Mouse (Mus musculus) forebrain, embryonic 13.5 days (tissue): ENCODE measurements around the gene Gstm2. TPM values are rescaled to one million over a fixed set of nuclear protein-coding genes. Genes with fewer than 3 reads are reported as not detected.
"Not testable (repeated sequence)": the region's sequence is repeated elsewhere in the genome, so short reads cannot be mapped to it uniquely, and the experiment has no call there.

Source experiments
- ATAC-seq: fragments of 200-750 bp; cut with Nextera tagmentation; 2 replicates; pipeline ENCODE4 v1.8.0; 2017
- H3K27ac ChIP-seq: fragments of 300-500 bp; sonication (generic); 2 replicates; pipeline ENCODE4 v1.5.1; 2015; ENCODE audit warnings: inconsistent platforms, mild to moderate bottlenecking, moderate library complexity
- H3K27me3 ChIP-seq: fragments of 300-500 bp; sonication (generic); 2 replicates; pipeline ENCODE4 v1.6.1; 2015; ENCODE audit warnings: mild to moderate bottlenecking, inconsistent platforms
- H3K36me3 ChIP-seq: fragments of 300-500 bp; sonication (generic); 2 replicates; pipeline ENCODE4 v1.6.1; 2015; ENCODE audit warnings: mild to moderate bottlenecking, inconsistent platforms; ENCODE audit not compliant: poor library complexity, severe bottlenecking
- H3K4me1 ChIP-seq: fragments of 300-500 bp; sonication (generic); 2 replicates; pipeline ENCODE4 v1.6.1; 2015; ENCODE audit warnings: inconsistent platforms
- H3K4me2 ChIP-seq: fragments of 300-500 bp; sonication (generic); 2 replicates; pipeline ENCODE4 v1.6.1; 2015; ENCODE audit warnings: inconsistent platforms, mild to moderate bottlenecking, moderate library complexity
- H3K4me3 ChIP-seq: fragments of 300-500 bp; sonication (generic); 2 replicates; pipeline ENCODE4 v1.5.1; 2015; ENCODE audit warnings: mild to moderate bottlenecking, inconsistent platforms
- H3K9ac ChIP-seq: fragments of 300-500 bp; sonication (generic); 2 replicates; pipeline ENCODE4 v1.6.1; 2015; ENCODE audit warnings: mild to moderate bottlenecking, inconsistent platforms
- H3K9me3 ChIP-seq: fragments of 300-500 bp; sonication (generic); replicated peaks from 2 replicates; pipeline ENCODE4 v1.6.1; 2016; ENCODE audit warnings: inconsistent platforms
- WGBS: fragments of 180-500 bp; shearing (Covaris S2); methylation state at CpG from one replicate; pipeline ENCODE4 v1.1.7; 2015; 5-methylcytosine and 5-hydroxymethylcytosine counted together
- polyA plus RNA-seq: library from polyadenylated mRNA; unstranded; fragments of >200 nt; fragmentation: Nextera tagmentation; extraction: Ambion mirVana; gene quantifications from 2 replicates; pipeline ENCODE4 v1.2.1, GENCODE M21; 2015

Gstm2 gene
- polyA plus RNA-seq, 1 experiment from 2014 or later: 2.8 TPM

DNA sequence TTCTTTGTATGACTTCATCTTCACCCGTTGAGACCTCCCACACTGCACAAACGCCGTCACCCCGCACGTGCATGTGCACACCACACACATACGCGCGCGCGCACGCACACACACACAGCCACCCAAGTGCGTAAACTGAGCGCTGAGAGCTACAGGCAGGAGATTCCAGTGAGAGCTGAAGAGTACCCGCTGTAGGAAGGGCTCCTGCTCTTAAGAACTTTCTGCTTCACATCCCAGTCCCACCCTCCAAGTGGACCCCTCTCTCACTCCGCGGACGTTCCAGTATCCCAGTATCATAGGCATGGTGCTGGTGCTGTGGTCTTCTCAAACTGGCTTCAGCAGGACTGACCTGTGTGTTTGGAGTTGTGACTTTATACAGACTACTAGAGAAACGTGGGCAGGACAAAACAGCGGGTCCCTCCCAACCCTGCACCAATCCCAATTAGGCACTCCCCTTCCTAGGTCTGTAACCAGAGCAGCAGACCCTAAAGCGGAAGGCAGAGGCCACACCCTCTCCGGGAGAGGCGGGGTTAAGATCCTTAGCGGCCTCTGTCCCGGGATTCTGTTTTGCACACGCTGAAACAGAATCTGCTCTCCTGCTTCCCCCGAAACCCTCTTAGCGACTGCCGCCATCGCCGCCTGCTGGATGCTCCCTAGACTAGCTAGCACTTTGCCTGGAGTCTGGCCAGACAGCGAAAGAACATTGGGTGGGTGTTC, 31.4 kb upstream of the Gstm2 start, which contains the start of gene Gstm1:
Gstm1 (minus strand) TSS at position 501 of the 717 bp plus-strand sequence.
- peak within 1 kb of the TSS; percentile 42 for H3K4me3 ChIP-seq
- peak within 1 kb of the TSS; percentile 82 for H3K4me2 ChIP-seq
- under 1% methylated on average over 31 of the region's 31 CpGs for WGBS
- H3K36me3 ChIP-seq: no peaks in the 10 kb centered on the region
- H3K9ac ChIP-seq: peak within 1 kb of the TSS; percentile 58
- no peaks in the 10 kb centered on the region for H3K27me3 ChIP-seq
- peak; percentile 98 for ATAC-seq
- peaks cover 15% of the 10 kb centered on the region for H3K4me1 ChIP-seq
- H3K9me3 ChIP-seq: no peaks in the 10 kb centered on the region
- H3K27ac ChIP-seq: peak within 1 kb of the TSS; percentile 57

DNA sequence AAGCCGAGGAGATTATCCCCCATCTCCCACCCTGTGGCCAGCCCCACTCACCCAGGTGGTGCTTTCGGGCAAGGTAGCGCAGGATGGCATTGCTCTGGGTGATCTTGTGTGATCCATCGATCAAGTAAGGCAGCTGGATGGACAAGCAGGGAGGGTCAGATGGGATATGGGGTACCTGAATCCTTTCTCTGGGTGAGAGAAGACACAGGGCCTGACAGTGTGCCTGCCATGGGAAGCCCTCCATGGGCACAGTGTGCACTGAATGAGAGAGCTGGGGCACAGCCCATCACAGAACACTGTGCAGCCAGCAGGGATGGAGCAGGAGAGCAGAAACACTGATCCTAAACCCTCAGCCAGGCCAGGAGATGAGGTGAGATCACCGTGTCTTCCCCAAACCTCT, 30.2 kb upstream of the Gstm2 start:
- Histone ChIP-seq H3K4me2 (peak overlapping the region; percentile 82; the same call in 1 of the 2 replicates), H3K4me1 (peaks cover 17% of the 10 kb centered on the region), H3K9ac (peak overlapping the region; percentile 8; the same call in 1 of the 2 replicates)
- not testable (repeated sequence) for H3K9me3 ChIP-seq, ATAC-seq, H3K27ac ChIP-seq, H3K4me3 ChIP-seq, H3K36me3 ChIP-seq, H3K27me3 ChIP-seq
- 94% methylated on average over 5 of the region's 5 CpGs for WGBS

DNA sequence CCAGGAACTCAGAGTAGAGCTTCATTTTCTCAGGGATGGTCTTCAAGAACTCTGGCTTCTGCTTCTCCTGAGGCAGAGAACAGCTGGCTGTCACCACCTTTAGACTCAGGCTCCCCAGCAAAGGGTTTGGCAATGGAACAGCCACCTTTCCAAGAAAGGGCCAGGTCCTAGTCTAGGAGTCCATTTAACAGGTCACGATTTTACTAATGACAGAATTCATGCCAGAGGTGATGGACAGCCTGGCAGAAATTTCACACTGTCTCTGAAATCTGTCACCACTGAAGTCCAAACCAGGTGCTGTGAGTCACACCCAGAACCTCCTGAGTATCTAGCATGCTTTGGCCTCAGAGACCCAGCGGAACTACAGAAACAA, 28.7 kb upstream of the Gstm2 start:
- no peak for ATAC-seq
- WGBS: 94% methylated on average over 2 of the region's 2 CpGs
- peaks cover 24% of the 10 kb centered on the region for H3K4me1 ChIP-seq

DNA sequence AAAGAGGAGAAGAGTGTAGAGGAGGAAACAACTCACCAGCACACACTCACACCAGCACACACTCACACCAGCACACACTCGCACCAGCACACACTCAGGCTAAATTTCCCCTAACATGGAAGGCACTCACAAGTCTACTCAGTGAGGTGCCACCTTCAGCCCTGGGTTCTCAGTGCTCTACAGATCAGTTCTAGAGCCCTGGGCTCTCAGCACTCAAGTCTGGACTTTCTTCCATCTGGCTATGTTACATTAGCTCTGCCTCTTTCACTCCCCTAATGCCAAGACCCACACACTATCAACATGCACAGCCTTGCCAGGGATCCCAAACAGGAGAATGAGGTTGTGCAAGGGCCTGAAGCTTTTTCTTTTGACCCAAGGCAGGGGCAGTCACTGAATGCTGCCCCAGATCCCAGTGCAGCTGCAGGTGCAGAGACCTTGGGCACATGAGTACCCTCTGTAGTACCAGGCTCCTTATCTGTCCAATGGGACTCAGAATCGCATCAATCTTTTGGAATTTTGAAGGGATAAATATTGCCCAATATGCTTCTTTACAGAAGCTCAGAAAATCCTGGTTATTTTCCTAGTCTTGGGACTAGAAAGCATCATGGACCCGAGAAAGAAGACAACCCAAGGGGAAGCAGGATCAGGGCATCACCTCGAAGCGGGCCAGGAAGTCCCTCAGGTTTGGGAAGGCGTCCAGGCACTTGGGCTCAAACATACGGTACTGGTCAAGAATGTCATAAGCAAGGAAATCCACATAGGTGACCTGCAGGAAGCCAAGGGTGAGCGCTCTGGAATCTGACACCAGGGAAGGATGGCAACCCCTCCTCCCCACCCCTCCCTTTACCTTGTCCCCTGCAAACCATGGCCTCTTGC, 28.1 kb upstream of the Gstm2 start:
- no peak for ATAC-seq
- Histone ChIP-seq H3K4me2 (no peak overlapping the region), H3K36me3 (no peaks in the 10 kb centered on the region), H3K9me3 (no peaks in the 10 kb centered on the region), H3K27ac (no peak overlapping the region), H3K4me3 (no peak overlapping the region), H3K27me3 (no peaks in the 10 kb centered on the region), H3K9ac (no peak overlapping the region), H3K4me1 (peaks cover 24% of the 10 kb centered on the region)
- 85% methylated on average over 8 of the region's 8 CpGs for WGBS

More for the DNA sequence above, 28.7 kb upstream of the Gstm2 start:
- H3K9ac ChIP-seq: no peak overlapping the region
- H3K4me3 ChIP-seq: no peak overlapping the region
- no peaks in the 10 kb centered on the region for H3K27me3 ChIP-seq
- no peaks in the 10 kb centered on the region for H3K36me3 ChIP-seq
- no peaks in the 10 kb centered on the region for H3K9me3 ChIP-seq
- no peak overlapping the region for H3K4me2 ChIP-seq
- H3K27ac ChIP-seq: no peak overlapping the region

DNA sequence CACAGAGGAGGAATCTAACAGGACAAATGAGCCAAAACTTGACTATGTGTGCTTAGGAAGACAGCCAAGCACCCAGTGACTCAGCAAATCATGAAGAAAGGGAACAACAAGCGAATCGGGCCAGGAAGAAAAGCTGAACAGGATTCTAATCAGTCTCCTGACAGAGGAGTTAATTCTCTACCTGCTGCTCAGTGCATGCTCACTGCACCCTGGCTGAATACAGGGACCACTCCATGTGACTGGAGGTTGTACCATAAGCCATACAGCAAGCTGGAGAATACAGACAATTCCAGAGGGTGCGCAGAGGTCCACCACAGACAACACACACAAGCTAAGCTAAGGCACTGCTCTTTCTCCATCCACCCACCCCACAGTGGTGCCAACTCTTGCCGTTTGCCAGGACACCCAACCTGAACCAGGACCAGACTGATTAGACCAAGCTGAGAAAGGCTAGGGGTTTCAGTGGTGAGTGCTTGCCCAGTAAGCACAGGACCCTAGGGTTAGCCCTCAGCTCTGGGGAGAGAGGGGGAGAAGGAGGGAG, 27.1 kb upstream of the Gstm2 start:
- Histone ChIP-seq H3K4me2 (no peak overlapping the region), H3K9ac (no peak overlapping the region), H3K27ac (no peak overlapping the region), H3K4me1 (peaks cover 21% of the 10 kb centered on the region), H3K4me3 (no peak overlapping the region), H3K36me3 (no peaks in the 10 kb centered on the region), H3K27me3 (no peaks in the 10 kb centered on the region), H3K9me3 (no peaks in the 10 kb centered on the region)
- no peak for ATAC-seq
- 84% methylated on average over 4 of the region's 4 CpGs for WGBS

DNA sequence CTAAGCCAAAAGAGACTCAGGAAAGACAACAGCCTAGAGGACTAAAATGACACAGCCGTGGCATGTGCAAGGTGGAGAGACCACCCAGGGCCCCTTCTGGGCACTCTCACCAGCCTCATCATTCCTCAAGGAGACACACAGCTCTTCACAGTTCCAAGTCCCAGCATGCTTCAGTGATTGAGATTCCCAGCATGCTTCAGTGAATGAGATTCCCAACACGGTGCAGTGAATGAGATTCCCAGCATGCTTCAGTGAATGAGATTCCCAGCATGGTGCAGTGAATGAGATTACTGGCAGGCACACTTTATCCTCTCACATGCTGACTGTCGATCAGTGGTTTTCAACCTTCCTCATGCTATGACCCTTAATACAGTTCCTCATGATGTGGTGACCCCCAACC, 25.3 kb upstream of the Gstm2 start:
- ATAC-seq: peak; percentile 77

DNA sequence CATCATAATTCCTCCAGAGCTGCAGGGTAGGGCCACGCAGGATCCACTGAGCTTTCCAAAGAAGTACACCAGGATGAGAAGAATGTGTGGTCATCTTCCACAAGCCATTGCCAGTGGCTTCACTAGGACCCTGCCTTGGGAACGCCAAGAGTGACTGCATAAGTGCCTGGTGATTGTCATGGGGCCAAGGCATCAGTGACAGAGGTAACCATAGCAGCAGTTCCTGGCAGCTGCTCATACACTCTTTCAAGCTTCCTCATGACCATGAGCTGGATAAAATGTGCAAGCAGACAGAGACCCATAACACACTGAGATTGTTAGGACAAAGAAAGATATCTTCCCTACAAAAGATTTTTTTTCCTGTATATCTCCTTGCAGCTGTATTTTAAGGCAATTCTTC, 24.0 kb upstream of the Gstm2 start:
- 77% methylated on average over 2 of the region's 2 CpGs for WGBS
- no peak overlapping the region for H3K9ac ChIP-seq
- H3K4me2 ChIP-seq: no peak overlapping the region
- no peak overlapping the region for H3K27ac ChIP-seq
- no peaks in the 10 kb centered on the region for H3K36me3 ChIP-seq
- 0 out of 2 replicates have a peak, but pooled peaks have one; percentile 43 for ATAC-seq
- peaks cover 9% of the 10 kb centered on the region for H3K4me1 ChIP-seq
- no peaks in the 10 kb centered on the region for H3K27me3 ChIP-seq
- no peak overlapping the region for H3K4me3 ChIP-seq
- H3K9me3 ChIP-seq: no peaks in the 10 kb centered on the region

More for the DNA sequence above, 25.3 kb upstream of the Gstm2 start:
- Histone ChIP-seq H3K4me3 (no peak overlapping the region), H3K27ac (no peak overlapping the region), H3K9me3 (no peaks in the 10 kb centered on the region), H3K4me2 (no peak overlapping the region), H3K36me3 (no peaks in the 10 kb centered on the region), H3K9ac (no peak overlapping the region), H3K4me1 (peaks cover 9% of the 10 kb centered on the region), H3K27me3 (no peaks in the 10 kb centered on the region)
- 23% methylated on average over 3 of the region's 3 CpGs for WGBS

DNA sequence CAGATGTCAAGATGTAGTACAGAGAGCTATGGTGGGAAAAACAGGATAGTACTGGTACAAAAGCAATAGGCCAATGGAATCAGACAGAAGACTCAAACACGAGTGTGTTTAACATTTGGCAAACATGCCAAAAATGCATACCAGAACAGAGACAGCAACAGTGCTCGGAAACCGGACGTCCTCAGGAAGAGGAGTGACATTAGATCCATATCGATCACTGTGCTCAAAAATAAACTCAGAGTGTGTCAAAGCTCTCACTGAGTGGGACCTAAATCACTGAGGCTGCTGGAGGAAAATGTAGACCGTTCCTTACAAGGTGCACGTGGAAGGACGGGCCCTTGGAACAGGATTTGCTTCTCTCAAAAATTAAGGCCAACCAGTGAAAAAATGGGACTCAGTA, 15.8 kb upstream of the Gstm2 start:
- H3K27ac ChIP-seq: no peak overlapping the region
- H3K9ac ChIP-seq: no peak overlapping the region
- no peaks in the 10 kb centered on the region for H3K36me3 ChIP-seq
- no peak for ATAC-seq
- H3K4me2 ChIP-seq: no peak overlapping the region
- no peaks in the 10 kb centered on the region for H3K4me1 ChIP-seq
- WGBS: 84% methylated on average over 8 of the region's 8 CpGs
- no peak overlapping the region for H3K4me3 ChIP-seq
- no peaks in the 10 kb centered on the region for H3K27me3 ChIP-seq
- no peaks in the 10 kb centered on the region for H3K9me3 ChIP-seq

DNA sequence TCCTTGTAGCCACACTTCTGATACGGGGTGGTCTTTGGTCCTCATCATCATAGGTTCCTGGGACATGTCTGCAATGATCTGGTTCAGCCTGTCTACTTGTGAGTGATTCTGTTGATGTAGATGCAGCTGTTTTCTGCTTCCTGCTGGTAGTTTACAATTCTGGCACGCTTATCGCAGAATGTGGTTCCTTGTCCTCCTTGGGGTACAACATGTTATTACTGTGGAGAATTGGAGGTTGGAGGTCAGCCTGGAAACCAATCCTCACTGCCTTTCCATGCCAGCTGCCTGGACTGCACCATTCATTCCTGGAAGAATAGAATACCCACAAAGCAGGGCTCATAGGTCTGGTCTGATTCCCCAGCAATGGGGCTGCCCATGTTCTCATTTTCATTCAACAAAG, 13.2 kb upstream of the Gstm2 start:
- ATAC-seq: no peak
- H3K27me3 ChIP-seq: no peaks in the 10 kb centered on the region
- H3K4me1 ChIP-seq: no peaks in the 10 kb centered on the region
- 87% methylated on average over 3 of the region's 3 CpGs for WGBS
- no peak overlapping the region for H3K27ac ChIP-seq
- no peak overlapping the region for H3K4me2 ChIP-seq
- no peaks in the 10 kb centered on the region for H3K9me3 ChIP-seq
- no peaks in the 10 kb centered on the region for H3K36me3 ChIP-seq
- no peak overlapping the region for H3K4me3 ChIP-seq
- no peak overlapping the region for H3K9ac ChIP-seq

DNA sequence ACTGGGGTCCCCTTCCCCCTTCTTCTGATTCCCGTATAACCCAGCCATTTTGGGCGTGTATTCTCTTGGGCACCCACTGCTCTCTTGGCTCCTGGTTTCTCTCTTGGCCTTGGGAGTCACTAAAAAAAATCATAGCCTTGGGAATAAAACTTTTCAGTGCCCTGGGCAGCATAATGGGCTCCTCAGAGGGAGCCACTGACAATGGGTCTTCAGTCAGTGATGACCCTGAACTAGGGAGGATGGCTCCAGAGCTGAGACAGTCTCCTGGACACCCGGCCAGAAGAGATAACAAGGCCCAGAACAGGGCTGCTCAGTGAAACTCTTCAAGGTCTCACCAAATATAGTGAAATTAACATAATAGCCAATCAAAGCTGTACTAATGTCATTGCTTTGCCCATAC, 12.3 kb upstream of the Gstm2 start:
- Histone ChIP-seq H3K36me3 (no peaks in the 10 kb centered on the region), H3K4me1 (no peaks in the 10 kb centered on the region), H3K9ac (no peak overlapping the region), H3K27me3 (no peaks in the 10 kb centered on the region), H3K9me3 (no peaks in the 10 kb centered on the region), H3K27ac (no peak overlapping the region), H3K4me3 (no peak overlapping the region), H3K4me2 (no peak overlapping the region)
- WGBS: 85% methylated on average over 3 of the region's 3 CpGs
- ATAC-seq: no peak

DNA sequence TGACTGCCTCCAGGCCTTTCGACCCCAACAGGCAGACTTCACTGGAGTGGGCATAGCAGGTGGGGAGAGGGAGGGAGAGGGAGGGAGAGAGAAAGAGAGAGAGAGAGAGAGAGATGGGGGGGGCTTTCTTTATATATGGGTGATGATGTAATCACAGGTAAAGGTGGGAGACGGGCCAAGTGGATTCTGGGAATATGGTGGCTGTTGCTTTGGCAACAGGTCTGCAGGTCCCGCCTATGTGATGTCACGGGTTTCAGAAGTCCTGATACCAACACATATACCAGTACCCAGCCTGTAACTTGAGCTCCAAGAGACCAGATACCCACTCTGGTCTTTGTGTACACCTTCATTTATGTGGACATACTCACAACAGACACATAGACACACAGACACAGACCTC, 10.3 kb upstream of the Gstm2 start:
- no peak overlapping the region for H3K4me3 ChIP-seq
- H3K27ac ChIP-seq: no peak overlapping the region
- no peaks in the 10 kb centered on the region for H3K36me3 ChIP-seq
- no peaks in the 10 kb centered on the region for H3K9me3 ChIP-seq
- H3K4me2 ChIP-seq: no peak overlapping the region
- no peak overlapping the region for H3K9ac ChIP-seq
- 87% methylated on average over 4 of the region's 4 CpGs for WGBS
- H3K4me1 ChIP-seq: no peaks in the 10 kb centered on the region
- no peaks in the 10 kb centered on the region for H3K27me3 ChIP-seq
- ATAC-seq: no peak

DNA sequence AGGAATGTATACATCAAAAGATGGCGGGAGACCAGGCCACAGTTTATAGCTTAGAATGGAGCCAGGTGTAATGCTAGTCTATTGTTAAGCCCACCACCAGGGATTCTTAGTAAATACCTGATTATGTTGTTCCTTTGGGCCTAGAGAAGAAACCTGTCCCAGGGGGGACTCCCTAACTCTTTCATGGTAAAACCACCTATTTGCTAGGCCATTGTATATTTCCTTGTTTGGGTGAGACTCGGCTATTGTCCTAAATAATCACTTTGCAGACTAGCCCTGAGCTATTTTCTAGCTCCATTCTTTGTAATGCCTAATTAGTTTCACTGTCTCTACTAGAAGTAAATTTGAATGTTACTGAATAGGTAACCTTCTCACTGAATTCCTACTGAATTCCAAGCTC, 9.7 kb upstream of the Gstm2 start:
- not testable (repeated sequence) for H3K4me2 ChIP-seq, H3K27me3 ChIP-seq, H3K27ac ChIP-seq, H3K9ac ChIP-seq, H3K4me1 ChIP-seq, H3K9me3 ChIP-seq, ATAC-seq, H3K36me3 ChIP-seq, H3K4me3 ChIP-seq
- 56% methylated on average over 2 of the region's 2 CpGs for whole genome bisulfite sequencing
